Mouse (Mus musculus) kidney, postnatal 0 days (tissue): ENCODE data around the gene Rere. TPM values are rescaled to one million over a fixed set of nuclear protein-coding genes. Genes with fewer than 3 reads are reported as not detected.

ENCODE experiments used
- ATAC-seq: fragments of 200-750 bp; cut with Nextera tagmentation; replicated peaks from 2 replicates; pipeline ENCODE4 v1.8.0; 2017; ENCODE audit warnings: low read depth, moderate number of reproducible peaks, moderate TSS enrichment, moderate library complexity; ENCODE audit not compliant: low FRiP score
- DNase-seq: peaks from one replicate; pipeline ENCODE4 v3.0.0-alpha.2; 2016; ENCODE audit warnings: low spot score
- H3K27ac ChIP-seq: fragments of 300-500 bp; sonication (generic); 2 replicates; pipeline ENCODE4 v1.5.1; 2014; ENCODE audit warnings: mild to moderate bottlenecking
- H3K27me3 ChIP-seq: fragments of 300-500 bp; sonication (generic); 2 replicates; pipeline ENCODE4 v1.6.1; 2014; ENCODE audit warnings: low read length, mixed read lengths; ENCODE audit not compliant: insufficient read depth
- H3K36me3 ChIP-seq: fragments of 300-500 bp; sonication (generic); 2 replicates; pipeline ENCODE4 v1.6.1; 2014; ENCODE audit warnings: low read length, mixed read lengths; ENCODE audit not compliant: insufficient read depth
- H3K4me1 ChIP-seq: fragments of 300-500 bp; sonication (generic); replicated peaks from 2 replicates; pipeline ENCODE4 v1.6.1; 2014; ENCODE audit warnings: antibody characterized with exemption, low read length, mixed read lengths; ENCODE audit not compliant: insufficient read depth
- H3K4me2 ChIP-seq: fragments of 300-500 bp; sonication (generic); 2 replicates; pipeline ENCODE4 v1.6.1; 2014; ENCODE audit warnings: mild to moderate bottlenecking, low read length, moderate library complexity, mixed read lengths
- H3K4me3 ChIP-seq: fragments of 300-500 bp; sonication (generic); replicated peaks from 2 replicates; pipeline ENCODE4 v1.5.1; 2014; ENCODE audit warnings: low read depth, low read length
- H3K9ac ChIP-seq: fragments of 300-500 bp; sonication (generic); 2 replicates; pipeline ENCODE4 v1.6.1; 2014; ENCODE audit warnings: low read depth, low read length
- H3K9me3 ChIP-seq: fragments of 300-500 bp; sonication (generic); replicated peaks from 2 replicates; pipeline ENCODE4 v1.6.1; 2016; ENCODE audit warnings: low read length, inconsistent platforms, mixed read lengths
- CTCF ChIP-seq: IDR thresholded peaks from 2 replicates; pipeline ENCODE4 v1.5.1; 2016; ENCODE audit warnings: antibody characterized with exemption, low read depth, mild to moderate bottlenecking, moderate library complexity
- WGBS: fragments of 180-500 bp; shearing (Covaris S2); extraction: QIAGEN DNeasy Blood & Tissue Kit; methylation state at CpG from one replicate; pipeline ENCODE4 v1.1.7; 2014; 5-methylcytosine and 5-hydroxymethylcytosine counted together
- polyA plus RNA-seq: library from polyadenylated mRNA; unstranded; fragments of >200 nt; fragmentation: Nextera tagmentation; extraction: Ambion mirVana; gene quantifications from 2 replicates; pipeline ENCODE4 v1.2.1, GENCODE M21; 2015

The Rere gene
- polyA plus RNA-seq, 1 experiment from 2014 or later, result 29.8 TPM

DNA sequence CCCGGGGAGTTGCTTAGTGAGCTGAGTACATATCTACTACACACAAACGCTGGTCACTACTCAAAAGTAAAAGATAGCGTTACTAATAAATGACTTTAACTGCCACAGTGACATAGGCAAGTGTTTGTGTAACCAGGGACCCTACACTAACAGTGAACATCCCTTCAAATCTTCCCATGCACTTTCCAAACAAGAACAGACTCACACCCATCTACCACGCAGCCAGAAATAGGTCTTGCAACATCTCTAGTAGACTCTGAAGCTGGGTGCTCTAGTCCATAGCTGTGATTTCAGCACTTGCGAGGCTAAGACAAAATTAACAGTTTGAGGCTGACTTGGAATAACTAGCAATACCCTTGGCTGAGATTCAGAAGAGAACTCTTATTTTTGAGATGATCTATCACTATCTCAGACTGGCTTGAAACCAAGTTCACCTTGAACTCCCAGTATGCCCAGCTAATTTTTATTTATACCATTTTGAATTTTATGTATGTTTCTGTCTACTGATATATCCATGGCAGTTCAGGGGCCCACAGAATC lies 31.6 kb upstream of the Rere start:
- TF ChIP-seq CTCF, result no peak
- Histone ChIP-seq H3K9ac (no peak overlapping the region), H3K4me2 (no peak overlapping the region), H3K27ac (no peak overlapping the region), H3K27me3 (no peaks in the 10 kb centered on the region), H3K9me3 (no peaks in the 10 kb centered on the region), H3K4me3 (no peak overlapping the region), H3K4me1 (no peaks in the 10 kb centered on the region; the same call in 1 of the 2 replicates), H3K36me3 (peaks cover 35% of the 10 kb centered on the region)
- no peak for DNase-seq
- 78% methylated on average over 5 of the region's 5 CpGs for WGBS
- ATAC-seq, result no peak

- no peak overlapping the region for H3K4me3 ChIP-seq
- WGBS, result 50% methylated on average over 18 of the region's 18 CpGs
- no peaks in the 10 kb centered on the region for H3K27me3 ChIP-seq
- H3K9me3 ChIP-seq, result no peaks in the 10 kb centered on the region
- H3K4me2 ChIP-seq, result no peak overlapping the region
- peak overlapping the region; percentile 51 for H3K27ac ChIP-seq
- TF ChIP-seq CTCF, result no peak
- no peaks in the 10 kb centered on the region; the same call in 1 of the 2 replicates for H3K4me1 ChIP-seq
- no peak for DNase-seq
- no peak overlapping the region for H3K9ac ChIP-seq
- peaks cover 32% of the 10 kb centered on the region for H3K36me3 ChIP-seq
- ATAC-seq, result peak; percentile 43; the same call in 1 of the 2 replicates
Observed at GRCm38 (mm10) chr4:150250549-150251422, 30.7 kb upstream of the Rere start.

- WGBS, result 53% methylated on average over 4 of the region's 4 CpGs
- TF ChIP-seq CTCF, result no peak
- no peaks in the 10 kb centered on the region for H3K27me3 ChIP-seq
- H3K4me2 ChIP-seq, result no peak overlapping the region
- H3K4me3 ChIP-seq, result no peak overlapping the region
- H3K9me3 ChIP-seq, result no peaks in the 10 kb centered on the region
- H3K36me3 ChIP-seq, result peaks cover 4% of the 10 kb centered on the region
- H3K27ac ChIP-seq, result no peak overlapping the region
- no peak overlapping the region for H3K9ac ChIP-seq
- DNase-seq (no peak), ATAC-seq (no peak)
- H3K4me1 ChIP-seq, result no peaks in the 10 kb centered on the region; the same call in none of the 2 replicates
Observed at GRCm38 (mm10) chr4:150254416-150254815, 27.0 kb upstream of the Rere start.

- WGBS, result 84% methylated on average over 7 of the region's 7 CpGs
- ATAC-seq, result no peak
- Histone ChIP-seq H3K9ac (no peak overlapping the region), H3K4me3 (no peak overlapping the region), H3K27ac (no peak overlapping the region), H3K4me2 (no peak overlapping the region), H3K4me1 (no peaks in the 10 kb centered on the region; the same call in none of the 2 replicates), H3K36me3 (no peaks in the 10 kb centered on the region), H3K9me3 (no peaks in the 10 kb centered on the region), H3K27me3 (no peaks in the 10 kb centered on the region)
- DNase-seq, result no peak
- TF ChIP-seq CTCF, result no peak
Observed at GRCm38 (mm10) chr4:150255181-150255580, 26.3 kb upstream of the Rere start.

DNA sequence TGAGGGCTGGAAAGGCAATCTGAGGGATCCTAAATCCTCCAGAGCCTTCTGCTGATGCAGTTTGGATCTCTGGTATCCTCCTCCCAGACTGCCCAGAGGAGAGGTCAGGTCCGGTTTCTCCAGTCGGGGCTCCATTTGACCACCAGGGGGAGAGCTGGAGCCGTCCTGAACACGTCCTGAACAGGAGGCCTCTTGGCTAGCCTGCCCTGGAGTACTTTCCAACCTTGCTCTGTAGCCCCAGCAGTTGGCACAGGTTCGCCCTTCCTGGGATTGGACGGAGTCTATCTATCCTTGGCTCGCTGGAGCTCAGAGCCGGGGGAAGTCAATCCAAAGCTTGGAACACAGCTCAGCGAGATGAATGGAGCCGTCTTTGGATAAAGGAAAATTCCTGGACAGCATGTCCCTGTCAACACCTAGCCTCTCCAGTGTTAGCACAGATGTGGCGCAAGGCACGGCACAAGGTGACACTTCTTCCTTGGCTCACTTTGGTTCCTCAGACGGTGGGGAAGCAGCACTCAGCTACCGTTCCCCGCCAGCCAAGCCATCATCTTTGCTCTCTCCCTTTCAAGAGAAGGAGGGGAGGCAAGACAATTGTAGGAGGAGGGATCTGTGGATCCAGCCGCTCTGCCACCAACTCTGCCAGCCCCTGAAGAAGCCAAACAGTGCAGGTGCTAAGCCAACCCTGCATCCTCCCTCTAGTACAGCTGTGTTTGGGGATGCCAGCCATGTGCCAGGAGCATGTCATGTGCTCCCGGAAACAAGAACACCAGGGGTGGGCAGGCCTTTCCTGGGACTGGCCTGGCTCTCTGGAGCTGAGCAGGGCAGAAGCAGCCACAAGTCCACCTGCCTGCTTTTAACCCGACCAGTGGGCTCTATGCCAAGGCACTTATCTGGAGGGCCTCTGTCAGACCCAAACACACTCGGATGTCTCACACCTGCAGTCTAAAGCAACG lies 23.9 kb upstream of the Rere start:
- peak; percentile 98 for TF ChIP-seq CTCF
- 49% methylated on average over 20 of the region's 20 CpGs for WGBS
- H3K4me2 ChIP-seq, result no peak overlapping the region

GRCm38 (mm10) chr4:150258388-150258787 lies 23.1 kb upstream of the Rere start:
- Histone ChIP-seq H3K4me2 (no peak overlapping the region), H3K4me3 (no peak overlapping the region), H3K4me1 (no peaks in the 10 kb centered on the region; the same call in 1 of the 2 replicates), H3K9me3 (no peaks in the 10 kb centered on the region), H3K27ac (0 out of 2 replicates have a peak overlapping the region, but pooled peaks have one; percentile 27), H3K36me3 (no peaks in the 10 kb centered on the region), H3K9ac (no peak overlapping the region), H3K27me3 (no peaks in the 10 kb centered on the region)
- 53% methylated on average over 14 of the region's 14 CpGs for WGBS
- no peak for TF ChIP-seq CTCF
- DNase-seq (no peak), ATAC-seq (no peak)

More for the DNA sequence above, 23.9 kb upstream of the Rere start:
- Histone ChIP-seq H3K4me1 (no peaks in the 10 kb centered on the region; the same call in 1 of the 2 replicates), H3K36me3 (no peaks in the 10 kb centered on the region), H3K4me3 (no peak overlapping the region), H3K27ac (peak overlapping the region; percentile 33; the same call in 1 of the 2 replicates), H3K9me3 (no peaks in the 10 kb centered on the region), H3K27me3 (no peaks in the 10 kb centered on the region), H3K9ac (no peak overlapping the region)
- peak; percentile 76 for ATAC-seq
- peak; percentile 93 for DNase-seq
